Mouse (Mus musculus) stomach, postnatal 0 days (tissue): ENCODE data around the gene Bcl2l1.

Experiments used
- CTCF ChIP-seq: IDR thresholded peaks from 2 replicates; pipeline ENCODE4 v1.5.1; 2016; ENCODE audit warnings: antibody characterized with exemption, low read depth, mild to moderate bottlenecking, moderate library complexity
- EP300 ChIP-seq: optimal IDR thresholded peaks from 2 replicates; pipeline ENCODE3; 2016; ENCODE audit warnings: antibody characterized with exemption

DNA sequence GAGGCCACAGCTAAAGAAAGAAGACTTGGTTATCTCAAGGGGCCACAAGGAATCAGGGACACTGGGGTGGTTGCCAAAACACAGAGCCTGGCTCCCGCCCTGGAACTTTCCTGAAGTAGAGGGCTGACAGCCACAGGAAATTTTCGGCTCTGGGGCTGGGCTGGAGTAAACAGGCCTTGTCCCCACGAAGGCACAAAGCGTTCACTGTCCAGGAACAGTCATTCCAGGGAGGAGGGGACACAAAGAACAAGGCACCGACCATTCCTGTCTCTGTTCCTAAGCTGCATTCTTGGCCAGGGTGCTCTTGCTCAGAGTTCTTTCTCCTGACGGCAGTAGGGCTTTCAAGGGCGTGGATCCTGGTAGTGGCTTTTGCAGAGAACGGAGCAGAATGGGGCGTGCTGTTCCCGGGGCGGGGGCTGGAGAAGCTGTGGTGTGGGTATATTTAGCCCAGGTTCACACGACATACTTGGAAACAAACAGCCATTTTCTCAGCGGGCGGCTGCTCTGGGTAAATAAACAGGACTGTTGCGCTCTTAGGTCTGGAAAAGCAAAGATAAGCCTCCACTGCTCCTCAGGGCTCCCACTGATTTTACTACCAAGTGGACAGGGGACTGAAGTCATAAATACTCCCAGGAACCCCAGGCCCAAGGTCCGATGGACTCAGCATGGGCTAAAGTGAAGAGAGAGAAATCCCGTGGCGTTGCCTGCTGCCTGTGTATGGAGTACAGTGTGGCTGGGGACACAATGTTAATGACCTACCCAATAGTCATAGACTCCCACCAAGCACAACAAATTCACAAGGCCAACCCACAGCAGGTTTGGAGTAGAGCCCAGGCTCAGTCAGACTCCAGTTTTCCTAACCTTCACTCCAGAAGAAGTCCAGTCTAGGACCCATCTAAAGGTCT lies 45.8 kb downstream of the Bcl2l1 start:
- TF ChIP-seq CTCF: no peak
- TF ChIP-seq EP300: no peak
